Mouse (Mus musculus): ENCODE data around the gene Xrra1. TPM values are rescaled to one million over a fixed set of nuclear protein-coding genes. Genes with fewer than 3 reads are reported as not detected.
A peak's percentile ranks its signal among the peaks of the same experiment; 100 is the strongest.

The Xrra1 gene
- polyA plus RNA-seq, 1 experiment from 2014 or later: 0.81 TPM

DNA sequence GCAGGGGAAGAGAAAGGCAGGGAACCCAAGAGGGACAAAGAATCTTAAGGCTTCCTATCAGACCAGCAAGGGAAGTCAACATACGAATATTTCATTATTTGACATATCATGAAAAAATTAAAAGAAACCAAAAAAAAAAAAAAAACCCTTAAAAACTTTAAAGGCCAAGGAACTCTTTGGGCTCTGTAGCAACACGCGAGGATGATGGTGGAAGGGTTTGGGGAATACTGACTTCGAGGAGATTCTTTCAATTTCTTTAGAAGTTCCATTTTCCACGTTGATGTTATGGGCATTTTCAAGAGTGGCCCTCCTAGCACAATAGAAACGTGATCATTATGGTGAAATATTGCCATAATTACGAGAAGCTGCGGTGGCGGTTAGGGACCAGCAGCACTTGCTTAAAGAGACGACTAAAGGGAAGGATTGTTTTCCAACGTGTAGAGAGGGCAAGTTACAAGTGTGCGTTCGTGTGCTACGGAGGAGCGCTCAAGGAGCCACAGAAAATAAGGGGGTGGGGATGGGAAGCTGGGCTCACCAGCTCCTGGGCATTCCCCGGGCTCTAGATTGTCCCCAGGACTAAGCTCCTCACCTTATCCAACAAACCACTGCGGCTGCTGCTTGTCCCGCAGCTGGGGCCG lies 622 bp upstream of the Xrra1 start:
- Histone ChIP-seq H3K36me3 (ENCODE audit: control insufficient read depth, insufficient read depth, low read length) (0 out of 2 replicates have a peak, but pooled peaks cover 1% of the 10 kb centered on the region), H3K4me2 (ENCODE audit: low read length) (peak overlapping the region; percentile 71), H3K9ac (ENCODE audit: low read depth, low read length) (peak overlapping the region; percentile 87), H3K27me3 (replicated peaks; ENCODE audit: control insufficient read depth, insufficient read depth, low read length) (no peaks in the 10 kb centered on the region), H3K4me3 (ENCODE audit: low read length) (peak overlapping the region; percentile 54), H3K27ac (ENCODE audit: low read depth, low read length) (peak overlapping the region; percentile 84), H3K9me3 (ENCODE audit: control insufficient read depth, low read length) (no peaks in the 10 kb centered on the region), H3K4me1 (ENCODE audit: control insufficient read depth, insufficient read depth, low read depth, low read length) (peaks cover 13% of the 10 kb centered on the region)
- 1% methylated on average over 19 of the region's 19 CpGs for WGBS
- ATAC-seq: peak; percentile 76

DNA sequence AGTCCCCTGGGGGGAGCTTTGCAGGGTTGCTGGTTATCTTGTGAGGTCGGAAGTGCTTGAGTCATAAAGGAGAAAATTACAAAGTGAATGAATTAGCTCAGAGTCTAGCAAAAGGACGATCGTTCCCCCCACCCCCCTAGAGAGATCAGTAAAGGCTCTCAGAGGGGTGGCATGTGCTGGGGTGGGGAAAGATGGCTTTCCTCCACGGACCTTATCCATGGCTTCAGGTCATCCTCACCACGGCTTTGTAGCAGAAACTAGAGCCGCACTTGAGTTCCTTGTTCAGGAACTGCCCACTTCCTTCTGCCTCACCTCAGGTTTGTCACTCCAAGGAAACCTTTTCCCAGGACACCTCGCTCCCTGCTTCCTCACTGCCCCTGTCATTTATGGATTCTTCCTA lies 4.4 kb downstream of the Xrra1 start, which contains the start of gene Spcs2:
Gene Spcs2 (minus strand): TSS at position 101 of the 400 bp plus-strand sequence.
- Histone ChIP-seq H3K27me3 (replicated peaks; ENCODE audit: control insufficient read depth, insufficient read depth, low read length) (no peaks in the 10 kb centered on the region), H3K4me1 (ENCODE audit: control insufficient read depth, insufficient read depth, low read depth, low read length) (peaks cover 2% of the 10 kb centered on the region; the same call in 1 of the 2 replicates), H3K27ac (ENCODE audit: low read depth, low read length) (no peak within 1 kb of the TSS), H3K9ac (ENCODE audit: low read depth, low read length) (no peak within 1 kb of the TSS), H3K9me3 (ENCODE audit: control insufficient read depth, low read length) (no peaks in the 10 kb centered on the region), H3K4me3 (ENCODE audit: low read length) (no peak within 1 kb of the TSS), H3K4me2 (ENCODE audit: low read length) (no peak within 1 kb of the TSS), H3K36me3 (ENCODE audit: control insufficient read depth, insufficient read depth, low read length) (no peaks in the 10 kb centered on the region)
- ATAC-seq: no peak
- WGBS: 44% methylated on average over 7 of the region's 7 CpGs

DNA sequence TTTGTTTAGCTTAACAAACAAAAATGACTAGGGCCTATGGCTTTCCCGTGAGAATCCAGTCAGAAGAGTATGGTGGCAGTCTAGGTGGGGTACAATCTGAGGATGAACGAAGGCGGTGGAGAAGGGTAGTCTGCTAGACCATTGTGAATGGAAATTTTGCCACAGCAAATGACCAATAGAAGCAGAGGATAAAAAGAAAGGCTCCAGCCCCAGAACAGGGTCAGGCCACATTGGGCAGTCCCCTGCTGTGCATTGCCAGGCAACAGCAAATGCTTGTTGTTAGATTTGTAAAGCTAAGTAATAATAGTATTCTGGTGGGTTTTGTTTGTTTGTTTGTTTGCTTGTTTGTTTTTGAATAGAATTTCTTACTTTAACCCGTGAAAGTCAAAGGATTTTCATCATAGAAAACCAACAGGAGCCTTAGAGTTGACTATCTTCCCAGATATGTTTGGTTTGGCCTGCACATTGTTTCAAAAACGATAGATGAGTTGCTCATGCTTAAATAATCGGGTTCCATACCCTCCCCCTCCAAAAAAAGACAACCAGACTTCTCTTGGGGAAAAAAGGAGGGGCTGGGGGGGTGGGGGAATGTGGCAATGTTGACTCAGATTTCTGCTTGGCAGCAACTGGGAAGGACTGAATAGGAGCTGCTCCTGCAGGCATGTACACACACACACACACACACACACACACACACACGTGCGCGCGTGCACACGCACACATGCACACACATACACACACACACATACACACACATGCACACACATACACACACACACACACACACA lies 5.5 kb downstream of the Xrra1 start:
- no peaks in the 10 kb centered on the region for H3K4me1 ChIP-seq (ENCODE audit: control insufficient read depth, insufficient read depth, low read depth, low read length)
- ATAC-seq: no peak
- H3K9me3 ChIP-seq (ENCODE audit: control insufficient read depth, low read length): no peaks in the 10 kb centered on the region
- H3K27me3 ChIP-seq (replicated peaks; ENCODE audit: control insufficient read depth, insufficient read depth, low read length): no peaks in the 10 kb centered on the region
- H3K9ac ChIP-seq (ENCODE audit: low read depth, low read length): no peak overlapping the region
- H3K4me2 ChIP-seq (ENCODE audit: low read length): no peak overlapping the region
- no peaks in the 10 kb centered on the region for H3K36me3 ChIP-seq (ENCODE audit: control insufficient read depth, insufficient read depth, low read length)
- no peak overlapping the region for H3K27ac ChIP-seq (ENCODE audit: low read depth, low read length)
- H3K4me3 ChIP-seq (ENCODE audit: low read length): no peak overlapping the region
- 33% methylated on average over 11 of the region's 11 CpGs for WGBS

DNA sequence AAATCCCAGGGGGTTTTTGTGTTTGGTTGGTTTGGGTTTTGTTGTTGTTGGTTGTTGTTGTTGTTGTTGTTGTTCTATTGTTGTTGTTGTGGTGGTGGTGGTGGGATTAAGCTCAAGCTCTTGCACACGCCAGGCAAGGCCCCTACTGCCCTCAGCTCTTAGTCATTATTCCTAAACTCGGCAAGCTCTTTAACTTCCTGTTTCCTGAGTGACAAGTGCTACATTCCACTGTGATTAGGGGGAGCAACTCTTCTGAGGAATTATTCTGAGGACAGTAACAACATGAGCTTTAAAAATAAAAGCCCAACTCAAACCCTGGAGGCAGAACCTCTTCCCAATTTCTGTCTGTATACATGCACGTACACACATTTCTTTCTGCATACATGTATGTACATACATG lies 6.3 kb downstream of the Xrra1 start:
- H3K4me3 ChIP-seq (ENCODE audit: low read length): no peak overlapping the region
- H3K27me3 ChIP-seq (replicated peaks; ENCODE audit: control insufficient read depth, insufficient read depth, low read length): no peaks in the 10 kb centered on the region
- H3K4me2 ChIP-seq (ENCODE audit: low read length): no peak overlapping the region
- ATAC-seq: no peak
- H3K36me3 ChIP-seq (ENCODE audit: control insufficient read depth, insufficient read depth, low read length): no peaks in the 10 kb centered on the region
- no peak overlapping the region for H3K9ac ChIP-seq (ENCODE audit: low read depth, low read length)
- WGBS: 50% methylated on average over 3 of the region's 3 CpGs
- H3K4me1 ChIP-seq (ENCODE audit: control insufficient read depth, insufficient read depth, low read depth, low read length): no peaks in the 10 kb centered on the region
- H3K27ac ChIP-seq (ENCODE audit: low read depth, low read length): no peak overlapping the region
- no peaks in the 10 kb centered on the region for H3K9me3 ChIP-seq (ENCODE audit: control insufficient read depth, low read length)

DNA sequence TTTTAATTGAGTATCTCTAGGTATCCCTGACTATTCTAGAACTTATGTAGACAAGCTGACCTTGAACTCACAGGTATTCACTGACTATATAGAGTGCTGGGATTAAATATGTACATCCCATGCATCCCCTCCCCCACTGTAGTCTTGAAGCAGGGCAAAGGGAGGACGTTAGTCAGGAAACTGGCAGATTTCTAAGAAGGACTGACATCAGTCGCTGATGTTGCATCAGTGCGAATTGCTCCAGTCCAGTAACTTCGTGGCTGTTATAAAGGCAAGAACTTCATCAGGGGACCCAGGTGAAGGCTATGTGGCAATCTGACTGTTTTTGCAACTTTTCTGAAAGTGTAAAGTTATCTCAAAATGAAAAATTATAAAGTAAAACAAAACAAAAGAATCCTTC lies 10.4 kb downstream of the Xrra1 start:
- Histone ChIP-seq H3K9me3 (ENCODE audit: control insufficient read depth, low read length) (no peaks in the 10 kb centered on the region), H3K4me1 (ENCODE audit: control insufficient read depth, insufficient read depth, low read depth, low read length) (no peaks in the 10 kb centered on the region), H3K27me3 (replicated peaks; ENCODE audit: control insufficient read depth, insufficient read depth, low read length) (no peaks in the 10 kb centered on the region), H3K9ac (ENCODE audit: low read depth, low read length) (no peak overlapping the region), H3K27ac (ENCODE audit: low read depth, low read length) (no peak overlapping the region), H3K36me3 (ENCODE audit: control insufficient read depth, insufficient read depth, low read length) (no peaks in the 10 kb centered on the region), H3K4me2 (ENCODE audit: low read length) (no peak overlapping the region), H3K4me3 (ENCODE audit: low read length) (no peak overlapping the region)
- no peak for ATAC-seq
- WGBS: 72% methylated on average over 4 of the region's 4 CpGs

DNA sequence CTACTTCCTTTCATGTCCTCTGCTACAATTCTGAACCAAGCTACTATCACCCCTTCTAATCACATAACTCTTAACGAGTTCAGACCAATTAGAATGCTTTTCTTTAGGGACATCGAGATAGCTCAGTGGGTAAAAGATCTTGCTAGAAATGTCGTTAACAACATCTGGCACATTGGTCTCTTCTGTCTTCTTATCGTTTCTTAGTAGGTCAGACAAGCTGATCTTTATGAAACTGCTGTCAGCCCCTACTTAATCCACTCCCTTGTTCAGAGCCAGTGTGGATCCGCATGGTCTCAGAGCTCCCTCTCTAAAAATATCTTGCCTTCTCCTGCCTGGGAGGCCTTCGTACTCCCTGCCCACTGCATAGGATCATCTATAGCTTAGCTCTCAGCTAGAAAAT lies 15.0 kb downstream of the Xrra1 start:
- no peak overlapping the region for H3K9ac ChIP-seq (ENCODE audit: low read depth, low read length)
- H3K4me1 ChIP-seq (ENCODE audit: control insufficient read depth, insufficient read depth, low read depth, low read length): peaks cover 5% of the 10 kb centered on the region; the same call in 1 of the 2 replicates
- H3K9me3 ChIP-seq (ENCODE audit: control insufficient read depth, low read length): no peaks in the 10 kb centered on the region
- H3K27ac ChIP-seq (ENCODE audit: low read depth, low read length): no peak overlapping the region
- no peak overlapping the region for H3K4me2 ChIP-seq (ENCODE audit: low read length)
- H3K36me3 ChIP-seq (ENCODE audit: control insufficient read depth, insufficient read depth, low read length): no peaks in the 10 kb centered on the region
- H3K27me3 ChIP-seq (replicated peaks; ENCODE audit: control insufficient read depth, insufficient read depth, low read length): no peaks in the 10 kb centered on the region
- WGBS: 71% methylated on average over 6 of the region's 6 CpGs
- H3K4me3 ChIP-seq (ENCODE audit: low read length): no peak overlapping the region
- no peak for ATAC-seq

DNA sequence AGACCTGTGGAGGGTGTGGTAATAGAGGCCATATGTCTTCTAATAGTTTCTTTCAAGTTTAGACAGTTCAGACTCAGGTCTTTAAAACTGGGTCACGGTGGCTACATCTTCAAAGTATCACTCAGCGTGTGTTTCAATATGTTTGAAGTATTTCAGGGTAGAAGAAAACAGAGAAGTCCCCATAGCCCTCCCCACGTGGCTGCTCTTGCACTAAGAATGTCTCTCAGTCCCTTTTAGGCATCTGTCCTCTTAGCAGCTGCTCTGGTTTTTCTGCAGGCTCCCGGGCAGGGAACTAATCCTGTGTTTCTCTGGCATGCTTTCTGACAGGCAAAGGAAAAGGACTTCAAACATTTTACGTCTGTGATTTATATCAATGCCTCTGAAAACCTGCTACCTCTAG lies 17.0 kb downstream of the Xrra1 start:
- Histone ChIP-seq H3K9ac (ENCODE audit: low read depth, low read length) (no peak overlapping the region), H3K36me3 (ENCODE audit: control insufficient read depth, insufficient read depth, low read length) (no peaks in the 10 kb centered on the region), H3K4me2 (ENCODE audit: low read length) (no peak overlapping the region), H3K27ac (ENCODE audit: low read depth, low read length) (no peak overlapping the region), H3K9me3 (ENCODE audit: control insufficient read depth, low read length) (no peaks in the 10 kb centered on the region), H3K4me1 (ENCODE audit: control insufficient read depth, insufficient read depth, low read depth, low read length) (peaks cover 5% of the 10 kb centered on the region; the same call in 1 of the 2 replicates), H3K27me3 (replicated peaks; ENCODE audit: control insufficient read depth, insufficient read depth, low read length) (no peaks in the 10 kb centered on the region), H3K4me3 (ENCODE audit: low read length) (no peak overlapping the region)
- no peak; the same call in 1 of the 2 replicates for ATAC-seq
- WGBS: 51% methylated on average over 5 of the region's 5 CpGs

DNA sequence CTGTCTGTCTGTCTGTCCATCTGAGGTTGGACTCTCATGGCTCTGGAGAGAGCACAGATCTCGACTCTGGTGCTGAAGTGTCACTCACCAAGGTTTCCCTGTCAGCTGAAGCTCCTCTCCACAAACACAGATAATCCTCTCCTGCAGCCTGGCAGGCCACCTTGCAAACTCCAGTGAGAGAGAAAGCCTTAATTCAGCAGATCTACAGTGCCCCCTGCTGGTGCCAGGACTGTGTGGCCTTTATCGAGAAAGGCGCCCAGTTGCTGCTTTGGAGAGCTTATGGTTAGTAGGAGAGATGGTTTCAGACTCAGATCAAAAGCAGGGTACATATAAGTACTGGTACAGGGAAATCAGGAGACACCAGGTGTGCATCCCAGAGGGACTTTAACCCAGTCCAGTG lies 17.4 kb downstream of the Xrra1 start:
- 4% methylated on average over 3 of the region's 3 CpGs for WGBS

DNA sequence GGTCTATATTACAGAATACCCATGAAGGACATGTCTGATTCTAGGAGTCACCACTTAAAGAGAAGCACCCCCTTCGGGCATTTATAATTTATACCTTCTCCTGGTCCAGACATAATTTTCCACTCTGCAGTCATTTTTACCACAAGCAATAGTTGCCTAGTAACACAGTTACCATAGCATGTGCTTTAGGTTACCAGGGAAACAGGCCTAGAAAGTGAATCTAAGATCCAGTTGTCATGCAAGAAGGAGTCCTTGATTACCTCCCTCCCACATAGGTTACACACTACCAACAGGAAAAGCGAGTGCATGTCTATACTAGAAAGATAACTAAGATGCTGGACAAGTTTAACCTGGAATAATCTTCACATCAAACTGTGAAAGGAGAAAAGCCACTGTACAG lies 19.3 kb downstream of the Xrra1 start:
- no peak overlapping the region for H3K9ac ChIP-seq (ENCODE audit: low read depth, low read length)
- no peaks in the 10 kb centered on the region for H3K9me3 ChIP-seq (ENCODE audit: control insufficient read depth, low read length)
- H3K4me1 ChIP-seq (ENCODE audit: control insufficient read depth, insufficient read depth, low read depth, low read length): peaks cover 5% of the 10 kb centered on the region; the same call in 1 of the 2 replicates
- ATAC-seq: peak; percentile 60; the same call in 1 of the 2 replicates
- no peak overlapping the region for H3K4me3 ChIP-seq (ENCODE audit: low read length)
- H3K4me2 ChIP-seq (ENCODE audit: low read length): no peak overlapping the region
- H3K36me3 ChIP-seq (ENCODE audit: control insufficient read depth, insufficient read depth, low read length): no peaks in the 10 kb centered on the region
- no peaks in the 10 kb centered on the region for H3K27me3 ChIP-seq (replicated peaks; ENCODE audit: control insufficient read depth, insufficient read depth, low read length)
- H3K27ac ChIP-seq (ENCODE audit: low read depth, low read length): no peak overlapping the region
- WGBS: 37% methylated on average over 2 of the region's 2 CpGs

More for the DNA sequence above, 17.4 kb downstream of the Xrra1 start:
- Histone ChIP-seq H3K27ac (ENCODE audit: low read depth, low read length) (no peak overlapping the region), H3K4me3 (ENCODE audit: low read length) (no peak overlapping the region), H3K9me3 (ENCODE audit: control insufficient read depth, low read length) (no peaks in the 10 kb centered on the region), H3K36me3 (ENCODE audit: control insufficient read depth, insufficient read depth, low read length) (no peaks in the 10 kb centered on the region), H3K4me1 (ENCODE audit: control insufficient read depth, insufficient read depth, low read depth, low read length) (peaks cover 5% of the 10 kb centered on the region; the same call in 1 of the 2 replicates), H3K9ac (ENCODE audit: low read depth, low read length) (no peak overlapping the region), H3K4me2 (ENCODE audit: low read length) (no peak overlapping the region), H3K27me3 (replicated peaks; ENCODE audit: control insufficient read depth, insufficient read depth, low read length) (no peaks in the 10 kb centered on the region)
- ATAC-seq: peak; percentile 78

All from hindbrain, embryonic 16.5 days (tissue).